Mouse (Mus musculus) cerebellum, adult 2 months (tissue): ENCODE data around the gene Olfr523. TPM values are rescaled to one million over a fixed set of nuclear protein-coding genes. Genes with fewer than 3 reads are reported as not detected.
"Not testable (repeated sequence)": the region's sequence is repeated elsewhere in the genome, so short reads cannot be mapped to it uniquely, and the experiment has no call there.

Experiments used
- DNase-seq, 2 experiments: peaks; one replicate each; pipeline ENCODE4 v3.0.0; 2021
- H3K27ac ChIP-seq: fragments of 200-500 bp; 2 replicates; pipeline ENCODE4 v1.5.1; 2012; ENCODE audit warnings: low read length, control low read depth, inconsistent platforms; ENCODE audit not compliant: insufficient read depth
- H3K27me3 ChIP-seq: fragments of 200-500 bp; 2 replicates; pipeline ENCODE4 v1.6.1; 2012; ENCODE audit warnings: inconsistent platforms, mild to moderate bottlenecking, low read length, moderate library complexity; ENCODE audit not compliant: control insufficient read depth, insufficient read depth
- H3K4me1 ChIP-seq: fragments of 200-500 bp; 2 replicates; pipeline ENCODE4 v1.6.1; 2011; ENCODE audit warnings: low read length; ENCODE audit not compliant: control insufficient read depth, insufficient read depth
- H3K4me3 ChIP-seq: fragments of 200-500 bp; replicated peaks from 2 replicates; pipeline ENCODE3; 2011; ENCODE audit warnings: mild to moderate bottlenecking, low read depth, low read length, control low read depth; ENCODE audit not compliant: insufficient read depth
- CTCF ChIP-seq: fragments of 200-500 bp; IDR thresholded peaks from 2 replicates; pipeline ENCODE4 v1.5.1; 2011; ENCODE audit warnings: low read depth, mild to moderate bottlenecking, control low read depth, low read length, moderate library complexity, borderline replicate concordance; ENCODE audit not compliant: insufficient read depth
- POLR2A ChIP-seq: fragments of 200-500 bp; IDR thresholded peaks from 2 replicates; pipeline ENCODE4 v1.6.1; 2011; ENCODE audit warnings: low read length, control low read depth, borderline replicate concordance; ENCODE audit not compliant: insufficient read depth
- WGBS: fragments of 180-500 bp; shearing (Covaris S2); methylation state at CpG from one replicate; pipeline ENCODE4 v1.1.7; 2018; 5-methylcytosine and 5-hydroxymethylcytosine counted together
- polyA plus RNA-seq: library from polyadenylated mRNA; depleted of rRNA; stranded (reverse); fragments of >200 nt; gene quantifications from 2 replicates; pipeline ENCODE4 v1.2.3, GENCODE M21; 2012; rRNA removed

The Olfr523 gene
- 0.10 TPM in 2 replicates for polyA plus RNA-seq

GRCm38 (mm10) chr7:140172936-140173335 lies at the start of gene Olfr523:
Gene Olfr523, plus strand, starts transcription at chr7:140173217.
- Histone ChIP-seq H3K4me3 (no peak within 1 kb of the TSS), H3K27ac (no peak within 1 kb of the TSS), H3K27me3 (no peaks in the 10 kb centered on the region), H3K4me1 (peaks cover 16% of the 10 kb centered on the region)
- WGBS: 5% methylated on average over 1 of the region's 1 CpGs
- DNase-seq: peak; percentile 60 to 69
- no peak for TF ChIP-seq POLR2A
- no peak; the same call in 1 of the 2 replicates for TF ChIP-seq CTCF

GRCm38 (mm10) chr7:140124382-140124781 lies 48.6 kb upstream of the Olfr523 start:
- WGBS: 94% methylated on average over 1 of the region's 1 CpGs
- DNase-seq: no peak
- no peak overlapping the region for H3K4me3 ChIP-seq
- H3K4me1 ChIP-seq: 0 out of 2 replicates have a peak, but pooled peaks cover 2% of the 10 kb centered on the region
- TF ChIP-seq POLR2A (no peak), CTCF (no peak)
- no peak overlapping the region for H3K27ac ChIP-seq
- no peaks in the 10 kb centered on the region for H3K27me3 ChIP-seq

- WGBS: under 1% methylated on average over 40 of the region's 40 CpGs
- H3K4me3 ChIP-seq: peak overlapping the region; percentile 55
- TF ChIP-seq POLR2A: peak; percentile 78; the same call in 1 of the 2 replicates
- TF ChIP-seq CTCF: no peak
- no peaks in the 10 kb centered on the region for H3K27me3 ChIP-seq
- no peak overlapping the region for H3K27ac ChIP-seq
- DNase-seq: peak; percentile 92 to 93
- H3K4me1 ChIP-seq: 0 out of 2 replicates have a peak, but pooled peaks cover 2% of the 10 kb centered on the region
Observed at GRCm38 (mm10) chr7:140125278-140126021, 47.6 kb upstream of the Olfr523 start.

GRCm38 (mm10) chr7:140126022-140126350 lies 47.0 kb upstream of the Olfr523 start:
- no peak overlapping the region for H3K27ac ChIP-seq
- TF ChIP-seq POLR2A (no peak), CTCF (no peak)
- DNase-seq: no peak
- peak overlapping the region; percentile 55 for H3K4me3 ChIP-seq
- 0 out of 2 replicates have a peak, but pooled peaks cover 2% of the 10 kb centered on the region for H3K4me1 ChIP-seq
- H3K27me3 ChIP-seq: no peaks in the 10 kb centered on the region
- WGBS: 16% methylated on average over 5 of the region's 5 CpGs

GRCm38 (mm10) chr7:140126934-140127333 lies 46.1 kb upstream of the Olfr523 start:
- no peak for DNase-seq
- H3K27me3 ChIP-seq: no peaks in the 10 kb centered on the region
- no peak for TF ChIP-seq CTCF
- TF ChIP-seq POLR2A: no peak
- 96% methylated on average over 3 of the region's 3 CpGs for WGBS
- H3K27ac ChIP-seq: no peak overlapping the region
- no peak overlapping the region for H3K4me3 ChIP-seq
- 0 out of 2 replicates have a peak, but pooled peaks cover 2% of the 10 kb centered on the region for H3K4me1 ChIP-seq

- H3K27ac ChIP-seq: no peak overlapping the region
- 90% methylated on average over 2 of the region's 2 CpGs for WGBS
- no peak for TF ChIP-seq POLR2A
- TF ChIP-seq CTCF: no peak
- no peak for DNase-seq
- no peaks in the 10 kb centered on the region for H3K27me3 ChIP-seq
- H3K4me3 ChIP-seq: no peak overlapping the region
- 0 out of 2 replicates have a peak, but pooled peaks cover 2% of the 10 kb centered on the region for H3K4me1 ChIP-seq
Observed at GRCm38 (mm10) chr7:140127911-140128310, 45.1 kb upstream of the Olfr523 start.

- H3K4me3 ChIP-seq, H3K4me1 ChIP-seq, H3K27ac ChIP-seq, H3K27me3 ChIP-seq, DNase-seq: not testable (repeated sequence)
- 78% methylated on average over 7 of the region's 7 CpGs for WGBS
Observed at GRCm38 (mm10) chr7:140132184-140132583, 40.8 kb upstream of the Olfr523 start.

GRCm38 (mm10) chr7:140134033-140134432 lies 39.0 kb upstream of the Olfr523 start:
- 90% methylated on average over 7 of the region's 7 CpGs for WGBS
- DNase-seq, H3K27ac ChIP-seq, H3K27me3 ChIP-seq, H3K4me1 ChIP-seq, H3K4me3 ChIP-seq: not testable (repeated sequence)
